Mouse (Mus musculus): ENCODE measurements around the gene Rimkla.

Rimkla gene

DNA sequence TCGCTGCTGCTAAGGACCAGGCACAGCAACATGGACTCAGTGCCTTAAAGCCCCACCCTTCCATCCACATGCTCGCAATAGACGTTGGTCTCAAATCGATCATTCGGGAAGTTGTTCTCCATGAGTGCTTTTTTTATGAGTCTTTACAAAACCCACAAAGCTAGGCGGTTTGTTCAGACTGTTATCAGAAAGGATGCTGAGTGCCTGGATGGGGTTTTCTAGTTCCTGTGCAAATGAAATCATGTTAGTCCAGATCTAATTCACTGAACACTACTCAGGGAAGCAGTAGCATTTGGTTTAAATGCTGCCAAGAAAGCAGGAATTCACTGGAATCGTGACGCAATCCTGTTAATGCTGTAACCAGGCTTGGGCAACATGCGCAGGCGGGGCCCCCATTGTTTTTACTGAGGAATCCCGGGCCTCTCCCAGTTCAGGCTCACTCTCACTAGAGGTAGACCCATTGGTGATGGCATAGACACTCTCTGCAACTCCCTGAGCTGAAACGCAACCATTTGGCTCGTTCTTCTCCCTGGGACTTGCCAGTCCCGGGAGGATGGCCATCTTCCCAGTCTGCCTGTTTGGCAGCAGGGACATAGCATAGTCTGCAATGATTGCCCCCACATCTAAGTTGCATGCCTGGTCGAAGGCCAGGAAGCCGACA lies 24.6 kb downstream of the Rimkla start:
- DNase-seq (ENCODE audit: low read depth, low spot score) = no peak

- DNase-seq (ENCODE audit: low read depth, low spot score) = no peak
Measured at GRCm38 (mm10) chr4:119465841-119466240, 26.6 kb downstream of the Rimkla start.

DNA sequence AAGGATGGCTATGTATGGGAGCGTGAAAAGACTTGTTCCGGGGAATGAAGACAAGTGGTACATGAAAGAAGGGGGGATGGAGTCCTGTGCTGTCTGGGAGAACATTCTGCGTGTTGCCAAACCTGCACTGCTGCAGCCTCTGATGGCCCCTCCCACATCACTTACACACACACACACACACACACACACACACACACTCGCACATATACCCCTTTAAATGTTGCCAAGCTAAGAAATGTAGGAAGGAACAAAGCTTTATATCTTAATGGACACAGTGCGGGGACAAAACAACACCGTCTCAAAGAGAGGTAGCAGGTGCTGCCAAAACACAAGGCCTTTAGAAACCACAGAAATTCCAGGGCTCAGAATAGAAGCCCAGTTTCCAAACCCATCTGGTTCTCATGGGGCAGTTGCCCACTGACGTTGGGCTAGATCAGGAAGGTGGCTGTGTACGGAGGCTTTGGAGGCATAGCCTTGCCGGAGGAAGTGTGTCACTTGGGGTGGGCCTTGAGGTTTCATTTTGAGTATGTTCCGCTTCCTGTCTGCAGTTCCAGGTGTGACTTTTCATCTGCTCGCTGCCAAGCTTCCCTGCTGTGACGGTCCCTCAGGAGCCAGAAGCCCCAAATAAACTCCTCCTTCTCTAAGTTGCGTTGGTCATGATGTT lies 28.5 kb downstream of the Rimkla start:
- no peak for DNase-seq (ENCODE audit: low read depth, low spot score)

DNA sequence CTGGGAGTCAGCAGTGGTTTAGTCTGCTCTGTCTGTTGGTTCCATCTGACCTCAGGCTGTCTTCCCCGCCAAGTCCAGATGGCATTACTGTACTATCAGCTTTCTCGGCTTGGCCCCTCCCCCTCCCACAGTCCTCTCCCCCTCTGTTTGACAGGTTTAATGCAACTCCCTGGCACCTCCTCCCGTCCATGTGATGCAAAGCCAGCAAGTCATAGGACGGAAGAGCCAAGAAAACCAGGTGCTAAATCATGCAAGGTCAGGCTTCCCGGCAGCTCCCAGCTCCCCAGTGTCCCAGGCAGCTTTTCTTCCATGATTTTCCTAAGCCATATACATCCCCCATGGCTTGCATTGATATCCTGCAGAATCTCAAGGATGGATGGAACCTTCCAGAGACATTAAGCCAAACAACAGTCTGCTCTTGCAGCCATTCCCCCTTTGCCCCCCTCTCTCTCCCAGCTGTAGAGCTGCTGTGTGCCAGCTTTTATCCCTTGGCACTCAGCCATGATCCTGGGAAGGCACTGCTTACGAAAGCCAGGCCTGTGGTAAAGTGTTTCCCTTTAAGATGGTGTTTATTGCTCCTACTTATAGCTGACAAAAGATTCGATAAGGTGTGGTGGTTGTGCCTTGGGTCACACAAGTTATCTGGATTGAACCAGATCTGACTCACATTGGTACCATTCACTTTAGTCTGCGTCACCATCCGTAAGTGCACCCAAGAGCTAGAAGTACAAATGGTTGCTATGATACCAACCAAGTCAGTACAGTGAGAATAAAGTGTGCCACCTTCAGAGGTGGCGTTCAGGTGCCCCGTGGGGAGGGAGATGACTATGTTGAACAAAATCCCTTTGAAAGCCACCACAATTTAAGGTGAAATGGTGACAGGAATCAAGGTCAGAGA lies 29.3 kb downstream of the Rimkla start:
- peak; percentile 78 for DNase-seq (ENCODE audit: low read depth, low spot score)

GRCm38 (mm10) chr4:119462457-119462856 lies 30.0 kb downstream of the Rimkla start:
- DNase-seq (ENCODE audit: low read depth, low spot score) = no peak

DNA sequence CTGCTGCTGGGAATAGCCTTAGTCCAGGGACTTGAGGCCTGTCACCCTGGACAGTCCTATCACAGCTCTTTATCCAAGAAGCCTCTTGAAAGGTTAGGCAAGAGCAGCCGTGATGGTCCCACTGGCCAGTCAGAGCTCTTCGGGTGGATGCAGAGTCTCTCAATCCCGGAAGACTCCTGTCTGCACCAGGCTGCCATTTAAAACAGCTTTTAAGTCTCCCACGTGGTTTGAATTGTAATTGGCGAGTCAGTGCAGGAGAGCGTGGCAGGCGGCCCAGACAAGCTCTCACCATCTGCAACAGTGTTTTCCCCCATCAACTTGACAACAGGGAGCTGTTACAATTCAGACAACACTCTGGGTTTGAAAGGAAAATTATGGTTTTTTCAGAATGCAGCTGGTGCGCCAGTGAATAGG lies 31.7 kb downstream of the Rimkla start:
- no peak for DNase-seq (ENCODE audit: low read depth, low spot score)

GRCm38 (mm10) chr4:119460296-119460695 lies 32.1 kb downstream of the Rimkla start:
- no peak for DNase-seq (ENCODE audit: low read depth, low spot score)

DNA sequence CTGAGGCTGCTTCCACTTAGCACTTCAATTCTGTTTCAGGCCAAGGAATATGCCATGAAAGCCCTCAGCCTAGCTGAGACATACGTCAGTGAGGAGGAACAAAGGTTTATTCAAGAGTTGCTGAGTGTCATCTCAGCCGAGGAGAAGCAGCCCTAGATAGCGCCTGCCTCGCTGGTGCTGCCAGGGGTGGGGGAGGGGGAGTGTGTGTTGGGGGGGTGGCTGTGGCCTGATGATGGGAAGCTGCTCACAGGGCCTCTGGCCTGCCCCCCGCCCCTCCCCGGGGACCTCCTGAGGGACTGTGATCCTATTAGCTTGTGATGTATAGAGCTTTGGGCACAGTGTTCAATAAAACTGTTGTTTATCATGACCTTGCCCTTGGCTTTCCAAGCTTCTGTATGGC lies 38.9 kb downstream of the Rimkla start:
- no peak for DNase-seq (ENCODE audit: low read depth, low spot score)

GRCm38 (mm10) chr4:119453128-119453527 lies 39.3 kb downstream of the Rimkla start:
- no peak for DNase-seq (ENCODE audit: low read depth, low spot score)

- no peak for DNase-seq (ENCODE audit: low read depth, low spot score)
Measured at GRCm38 (mm10) chr4:119450436-119450835, 42.0 kb downstream of the Rimkla start.

GRCm38 (mm10) chr4:119447786-119448185 lies 44.6 kb downstream of the Rimkla start:
- no peak for DNase-seq (ENCODE audit: low read depth, low spot score)

DNA sequence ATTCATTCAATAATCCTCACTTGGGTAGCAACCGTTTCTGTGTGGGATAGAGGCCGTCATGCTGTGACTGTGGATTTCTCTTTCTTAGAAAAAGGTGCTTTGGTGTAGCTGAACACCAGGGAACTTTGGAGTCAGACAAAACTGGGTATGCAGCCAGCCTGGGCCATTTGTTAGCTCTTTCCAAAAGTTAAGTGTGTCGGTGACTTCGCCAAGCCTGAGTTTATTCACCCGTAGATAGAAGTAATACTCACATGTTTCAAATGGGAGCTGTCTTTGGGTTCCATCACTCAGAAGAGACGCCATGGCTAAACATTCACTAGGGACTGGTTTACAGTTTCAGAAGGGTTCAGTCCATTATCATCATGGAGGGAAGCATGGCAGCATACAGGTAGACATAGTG lies 45.2 kb downstream of the Rimkla start:
- DNase-seq (ENCODE audit: low read depth, low spot score) = no peak

DNA sequence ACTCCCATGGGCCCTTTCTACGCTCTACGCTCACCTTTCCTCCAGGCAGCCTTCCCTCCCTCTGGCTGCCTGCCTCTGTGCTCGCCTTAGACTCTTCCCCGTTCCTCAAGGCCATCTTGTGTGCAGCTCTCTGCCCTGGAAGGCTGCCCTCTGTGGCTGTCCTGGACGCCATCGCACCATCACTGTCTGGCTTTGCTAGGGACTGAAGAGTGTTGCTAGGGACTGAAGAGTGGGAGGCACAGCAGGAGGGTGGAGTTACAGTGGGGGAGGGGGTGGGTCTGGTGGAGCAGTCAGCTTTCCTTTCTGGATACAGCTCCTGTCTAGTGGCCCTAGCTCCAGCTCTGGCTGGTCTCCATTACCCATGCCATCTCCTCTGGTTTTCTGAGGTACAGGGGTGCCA lies 49.9 kb downstream of the Rimkla start:
- no peak for DNase-seq (ENCODE audit: low read depth, low spot score)

DNA sequence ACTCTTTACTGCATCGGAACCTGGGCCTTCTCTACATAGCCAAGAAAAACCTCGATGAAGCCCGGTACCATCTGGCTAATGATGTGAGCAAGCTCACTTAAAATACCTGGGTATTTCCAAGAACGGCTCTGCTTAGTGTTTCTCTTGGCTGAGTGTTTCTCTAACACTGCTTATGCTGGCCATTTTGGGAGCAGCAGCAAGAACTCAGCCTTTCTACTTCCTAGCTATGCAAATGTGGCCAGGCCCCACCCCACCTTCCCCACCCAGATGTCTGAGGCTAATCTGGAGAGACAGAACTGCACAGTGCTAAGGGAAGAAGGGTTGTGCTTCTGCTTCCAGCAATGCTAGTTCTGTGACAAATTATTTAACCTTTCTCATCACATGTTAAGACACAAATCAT lies 50.6 kb downstream of the Rimkla start:
- no peak for DNase-seq (ENCODE audit: low read depth, low spot score)

GRCm38 (mm10) chr4:119437936-119438335 lies 54.5 kb downstream of the Rimkla start:
- DNase-seq (ENCODE audit: low read depth, low spot score) = no peak

DNA sequence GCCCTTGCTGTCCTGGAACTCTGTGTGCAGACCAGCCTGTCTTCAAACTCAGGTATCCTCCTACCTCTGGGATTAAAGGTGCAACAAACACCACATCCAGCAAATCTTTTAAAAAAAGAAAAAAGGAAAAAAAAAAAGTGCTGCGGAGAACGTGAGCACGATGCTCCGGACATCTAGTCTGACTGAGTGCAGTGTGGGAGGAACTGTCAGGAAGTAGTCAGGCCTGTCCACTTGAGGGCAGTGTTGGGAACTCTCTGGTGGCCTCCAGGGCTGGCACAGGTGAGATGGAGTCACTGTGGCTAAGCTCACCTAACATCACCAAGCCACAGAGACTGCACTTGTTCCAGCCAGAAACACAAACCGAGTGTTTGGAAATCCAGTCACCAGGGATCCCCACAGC lies 61.8 kb downstream of the Rimkla start:
- no peak for DNase-seq (ENCODE audit: low read depth, low spot score)

GRCm38 (mm10) chr4:119427680-119428079 lies 64.7 kb downstream of the Rimkla start:
- DNase-seq (ENCODE audit: low read depth, low spot score) = no peak

DNA sequence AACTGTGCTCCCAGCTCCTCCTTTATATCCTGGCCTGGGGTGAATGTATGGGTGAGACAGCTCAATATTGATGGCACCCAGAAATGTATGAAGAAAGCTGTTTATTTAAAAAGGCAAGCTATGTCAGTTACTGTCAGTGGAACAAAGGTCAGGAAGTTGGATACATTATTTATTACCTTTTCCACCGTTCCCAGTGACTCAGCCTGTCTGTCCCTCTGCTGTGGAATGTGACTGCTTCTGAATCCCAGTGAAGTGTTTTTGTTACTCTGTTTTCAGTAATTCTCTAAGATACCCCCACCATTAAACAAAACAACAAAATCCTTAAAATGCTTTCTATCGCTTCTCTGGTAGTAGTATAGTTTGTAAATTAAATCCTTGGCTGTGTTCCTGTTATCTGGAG lies 66.8 kb downstream of the Rimkla start:
- DNase-seq (ENCODE audit: low read depth, low spot score) = no peak

GRCm38 (mm10) chr4:119425077-119425476 lies 67.4 kb downstream of the Rimkla start:
- DNase-seq (ENCODE audit: low read depth, low spot score) = no peak

- DNase-seq (ENCODE audit: low read depth, low spot score) = peak; percentile 84
Measured at GRCm38 (mm10) chr4:119422294-119422964, 70.0 kb downstream of the Rimkla start, which contains the start of the genes Ppcs and Zmynd12. Gene Ppcs, minus strand, starts transcription at chr4:119422420. Gene Zmynd12, plus strand, starts transcription at chr4:119422814.

DNA sequence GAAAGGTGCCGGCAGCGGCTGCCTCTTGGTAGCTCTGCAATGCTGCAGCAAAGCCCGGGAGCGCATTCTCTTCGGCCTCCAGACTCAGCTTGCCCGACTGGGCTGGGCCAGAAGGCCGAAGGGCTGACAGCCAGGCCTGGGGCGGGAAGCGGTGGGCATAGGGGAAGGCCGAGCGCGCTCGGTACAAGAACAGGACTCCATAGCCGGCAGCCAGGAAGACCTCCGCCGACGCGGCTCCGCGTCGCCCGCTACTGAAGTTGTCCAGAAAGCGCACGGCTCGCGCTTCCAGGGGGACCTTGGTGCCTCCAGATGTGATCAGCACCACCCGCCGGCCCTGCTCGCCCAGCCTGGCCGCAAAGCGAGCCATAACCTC lies 70.5 kb downstream of the Rimkla start:
- no peak for DNase-seq (ENCODE audit: low read depth, low spot score)

GRCm38 (mm10) chr4:119421191-119421590 lies 71.2 kb downstream of the Rimkla start:
- no peak for DNase-seq (ENCODE audit: low read depth, low spot score)
